ENCODE assay signal across 8 mouse cellular contexts in the genomic region with DNA sequence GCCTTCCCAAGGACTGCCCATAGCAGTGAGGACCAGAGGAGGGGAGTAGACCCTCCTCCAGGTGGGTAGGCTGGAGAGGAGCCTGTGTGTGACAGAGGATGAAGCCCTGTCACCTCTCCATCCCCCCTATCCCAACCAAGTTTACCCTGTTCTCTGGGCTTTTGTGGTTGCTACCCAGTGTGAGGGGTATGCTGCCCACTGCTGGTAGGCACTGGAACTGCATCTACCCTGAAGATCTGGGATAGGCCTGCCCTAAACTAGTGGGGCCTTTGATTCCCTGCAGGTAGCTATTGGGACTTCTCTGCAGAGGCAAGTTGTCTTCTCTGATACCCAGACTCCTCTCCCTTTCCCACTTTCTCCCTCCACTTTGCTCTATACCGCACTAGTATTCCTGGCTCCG. TPM values are rescaled to one million over a fixed set of nuclear protein-coding genes. Genes with fewer than 3 reads are reported as not detected.
DNase-seq lines count a peak whose midpoint lies in the region; ATAC-seq lines count a peak whose summit lies in the region.

No protein-coding gene starts in this region.

- H3K9ac ChIP-seq in kidney, embryonic 14.5 days (ENCODE audit: low read depth, low read length) = no peak overlapping the region
- H3K9ac ChIP-seq in neural tube, embryonic 12.5 days = no peak overlapping the region

- intact Hi-C loops in heart, postnatal 36 days (cut with DNase I) = loop anchor here (1.0 to 5.0 kb wide), 3 partner anchors 62 to 281 kb away; no protein-coding TSS in a partner anchor

- no peaks in the 10 kb centered on the region for H3K27me3 ChIP-seq in kidney, embryonic 14.5 days (ENCODE audit: control insufficient read depth, insufficient read depth, low read length)
- H3K27me3 ChIP-seq in limb, embryonic 10.5 days (ENCODE audit: low read depth, poor library complexity, severe bottlenecking) = peaks cover 61% of the 10 kb centered on the region
- H3K27me3 ChIP-seq in neural tube, embryonic 12.5 days (replicated peaks) = no peaks in the 10 kb centered on the region; the same call in 1 of the 2 replicates

- no peak overlapping the region for H3K4me2 ChIP-seq in kidney, embryonic 14.5 days (replicated peaks; ENCODE audit: low read depth, low read length)
- no peak overlapping the region for H3K4me2 ChIP-seq in neural tube, embryonic 12.5 days (replicated peaks)

- DNase-seq in kidney, adult 18-20 months = peak; percentile 77
- DNase-seq in adrenal gland, adult 18-20 months (ENCODE audit: low spot score in 2 of 2) = peak; percentile 78 to 79
- DNase-seq in embryo, embryonic 9.5 days (ENCODE audit: extremely low spot score) = peak; percentile 76
- DNase-seq in heart, postnatal 36 days = peak; percentile 82 to 86
- DNase-seq in limb, embryonic 10.5 days (ENCODE audit: low spot score) = peak; percentile 86
- peak; percentile 56 to 66 for DNase-seq in thymus, postnatal 36 days

- 55% methylated on average over 2 of the region's 2 CpGs for WGBS in kidney, embryonic 14.5 days
- 52% methylated on average over 2 of the region's 2 CpGs for WGBS in limb, embryonic 10.5 days
- 59% methylated on average over 2 of the region's 2 CpGs for WGBS in neural tube, embryonic 12.5 days

- no peaks in the 10 kb centered on the region for H3K9me3 ChIP-seq in kidney, embryonic 14.5 days (ENCODE audit: control insufficient read depth, low read length)
- H3K9me3 ChIP-seq in limb, embryonic 10.5 days (replicated peaks) = no peaks in the 10 kb centered on the region
- H3K9me3 ChIP-seq in neural tube, embryonic 12.5 days = no peaks in the 10 kb centered on the region

- H3K27ac ChIP-seq in kidney, embryonic 14.5 days (ENCODE audit: low read depth, low read length) = no peak overlapping the region
- no peak overlapping the region for H3K27ac ChIP-seq in limb, embryonic 10.5 days
- H3K27ac ChIP-seq in neural tube, embryonic 12.5 days = no peak overlapping the region

- no peaks in the 10 kb centered on the region for H3K36me3 ChIP-seq in kidney, embryonic 14.5 days (ENCODE audit: control insufficient read depth, insufficient read depth, low read length)
- no peaks in the 10 kb centered on the region for H3K36me3 ChIP-seq in limb, embryonic 10.5 days
- no peaks in the 10 kb centered on the region for H3K36me3 ChIP-seq in neural tube, embryonic 12.5 days

- no peaks in the 10 kb centered on the region for H3K4me1 ChIP-seq in kidney, embryonic 14.5 days (ENCODE audit: control insufficient read depth, insufficient read depth, low read length)
- peaks cover 15% of the 10 kb centered on the region; the same call in 1 of the 2 replicates for H3K4me1 ChIP-seq in limb, embryonic 10.5 days
- H3K4me1 ChIP-seq in neural tube, embryonic 12.5 days = 0 out of 2 replicates have a peak, but pooled peaks cover 3% of the 10 kb centered on the region

- H3K4me3 ChIP-seq in kidney, embryonic 14.5 days (ENCODE audit: low read length) = no peak overlapping the region
- no peak overlapping the region for H3K4me3 ChIP-seq in limb, embryonic 10.5 days
- H3K4me3 ChIP-seq in neural tube, embryonic 12.5 days = no peak overlapping the region

- no peak for ATAC-seq in kidney, embryonic 14.5 days (ENCODE audit: low FRiP score, low TSS enrichment)
- ATAC-seq in neural tube, embryonic 12.5 days (ENCODE audit: low FRiP score, low read depth) = peak; percentile 17; the same call in 1 of the 2 replicates

RNA-seq across cellular contexts. Expression of gene Zfpm1, which starts 22.6 kb away (rescaled TPM):
- 2.7 and 2.8 TPM in 2 replicates for polyA plus RNA-seq in kidney, embryonic 14.5 days (2014; fragmentation: Nextera tagmentation; extraction: Ambion mirVana)
- total RNA-seq in adrenal gland, adult 18-20 months (2021) = 10 to 100 TPM; 11.8 to 14.2 TPM
- total RNA-seq in heart, postnatal 36 days (2021) = 10 to 100 TPM; 23.1 to 30.0 TPM
- polyA plus RNA-seq in limb, embryonic 10.5 days (2016; fragmentation: Nextera tagmentation; extraction: Ambion mirVana) = 1.3 and 1.5 TPM in 2 replicates
- polyA plus RNA-seq in neural tube, embryonic 12.5 days (2016; fragmentation: Nextera tagmentation; extraction: Ambion mirVana) = 2.2 and 2.3 TPM in 2 replicates
